Mouse (Mus musculus) left cerebral cortex, adult 18-20 months (tissue): Measurements from ENCODE around the gene Dus1l. TPM values are rescaled to one million over a fixed set of nuclear protein-coding genes. Genes with fewer than 3 reads are reported as not detected.
"Not testable (repeated sequence)": the region's sequence is repeated elsewhere in the genome, so short reads cannot be mapped to it uniquely, and the experiment has no call there.

Experiments used
- DNase-seq, 2 experiments: peaks; one replicate each; pipeline ENCODE4 v3.0.0; 2021 to 2022; ENCODE audit warnings: low spot score in 2 of 2, mixed read lengths in 1 of 2
- long read RNA-seq, 2 experiments: library from polyadenylated mRNA; stranded (forward); transcript quantifications; one replicate each; pipeline ENCODE4 v2.0.0; 2021
- total RNA-seq, 2 experiments: library from RNA; stranded (reverse); gene quantifications; 2 replicates each; pipeline ENCODE4 v1.2.3; 2021

The Dus1l gene
- total RNA-seq: 10 to 100 TPM; 40.2 to 44.9 TPM
- long read RNA-seq, experiment 1, partial matches to known transcripts: 13 of 76 reads
- long read RNA-seq, experiment 1, other reads (novel, unspliced or antisense): 62 of 76 reads
- long read RNA-seq, experiment 2, partial matches to known transcripts: 21 of 45 reads
- long read RNA-seq, experiment 2, other reads (novel, unspliced or antisense): 22 of 45 reads

- DNase-seq: peak; percentile 98
Measured at GRCm38 (mm10) chr11:120795756-120796613, at the start of gene Dus1l. Gene Dus1l, minus strand, starts transcription at chr11:120796403.

GRCm38 (mm10) chr11:120844329-120844728 lies 48.1 kb upstream of the Dus1l start:
- no peak for DNase-seq

- DNase-seq: no peak
Measured at GRCm38 (mm10) chr11:120833555-120834280, 37.5 kb upstream of the Dus1l start.

- not testable (repeated sequence) for DNase-seq
Measured at GRCm38 (mm10) chr11:120832962-120833361, 36.8 kb upstream of the Dus1l start.

- no peak for DNase-seq
Measured at GRCm38 (mm10) chr11:120831659-120832440, 35.6 kb upstream of the Dus1l start.

- DNase-seq: no peak
Measured at GRCm38 (mm10) chr11:120830686-120831085, 34.5 kb upstream of the Dus1l start.

- DNase-seq: no peak
Measured at GRCm38 (mm10) chr11:120829757-120830532, 33.7 kb upstream of the Dus1l start.

- DNase-seq: no peak
Measured at GRCm38 (mm10) chr11:120828416-120828815, 32.2 kb upstream of the Dus1l start.

GRCm38 (mm10) chr11:120826016-120826953 lies 30.1 kb upstream of the Dus1l start:
- no peak for DNase-seq

GRCm38 (mm10) chr11:120825289-120825863 lies 29.2 kb upstream of the Dus1l start:
- DNase-seq: no peak

GRCm38 (mm10) chr11:120824787-120825288 lies 28.6 kb upstream of the Dus1l start:
- no peak for DNase-seq

GRCm38 (mm10) chr11:120823956-120824786 lies 28.0 kb upstream of the Dus1l start, which contains the start of gene Fasn:
Gene Fasn, minus strand, starts transcription at chr11:120824547.
- DNase-seq: peak; percentile 97

GRCm38 (mm10) chr11:120823551-120823947 lies 27.3 kb upstream of the Dus1l start:
- DNase-seq: peak in 1 of 2 experiments; percentile 16

GRCm38 (mm10) chr11:120822831-120823550 lies 26.8 kb upstream of the Dus1l start:
- no peak for DNase-seq

GRCm38 (mm10) chr11:120822321-120822720 lies 26.1 kb upstream of the Dus1l start:
- DNase-seq: no peak

GRCm38 (mm10) chr11:120821076-120821922 lies 25.1 kb upstream of the Dus1l start:
- no peak for DNase-seq
